Mouse (Mus musculus) liver, adult (tissue): Measurements from ENCODE around the gene Smndc1.

ENCODE experiments used
- GATA4 ChIP-seq: IDR thresholded peaks from 2 replicates; pipeline ENCODE4 v1.6.1; 2014; ENCODE audit warnings: mild to moderate bottlenecking, low read length; ENCODE audit not compliant: insufficient replicate concordance

The Smndc1 gene

GRCm38 (mm10) chr19:53421583-53422188, 31.3 kb upstream of the Smndc1 start:
- no peak for TF ChIP-seq GATA4

DNA sequence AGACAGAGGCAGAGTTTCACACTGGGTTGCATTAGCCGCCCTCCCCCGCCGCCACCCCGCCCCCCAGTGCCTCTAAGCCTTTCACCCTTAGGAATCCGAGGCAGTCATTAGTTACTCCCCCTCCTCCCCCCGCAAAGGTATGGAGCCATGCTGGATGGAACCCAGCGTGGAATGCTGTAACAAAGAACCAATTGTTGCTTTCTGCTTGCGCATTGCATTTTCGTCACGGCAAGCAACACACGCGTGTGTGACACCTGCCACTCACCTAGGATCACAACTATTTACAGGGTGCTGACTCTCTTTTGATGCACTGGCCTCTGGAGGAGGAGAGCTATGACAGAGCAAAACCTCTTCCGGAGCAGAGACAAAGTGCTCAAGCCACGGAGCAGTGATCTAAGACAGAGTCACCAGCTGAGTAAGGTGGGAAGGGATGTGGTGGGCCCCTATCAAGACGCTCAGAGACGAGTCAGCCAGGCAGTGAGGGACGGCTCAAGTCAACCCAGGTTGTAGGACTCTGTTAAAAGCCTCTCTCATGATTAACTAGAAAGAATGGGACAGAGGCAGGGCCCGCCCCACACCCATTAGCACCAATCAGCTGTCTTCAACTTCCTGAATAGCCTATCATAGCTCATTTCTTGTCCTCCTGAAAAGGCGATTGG, 30.7 kb upstream of the Smndc1 start:
- no peak for TF ChIP-seq GATA4

- TF ChIP-seq GATA4: no peak
Observed at GRCm38 (mm10) chr19:53419834-53420233, 29.5 kb upstream of the Smndc1 start.

DNA sequence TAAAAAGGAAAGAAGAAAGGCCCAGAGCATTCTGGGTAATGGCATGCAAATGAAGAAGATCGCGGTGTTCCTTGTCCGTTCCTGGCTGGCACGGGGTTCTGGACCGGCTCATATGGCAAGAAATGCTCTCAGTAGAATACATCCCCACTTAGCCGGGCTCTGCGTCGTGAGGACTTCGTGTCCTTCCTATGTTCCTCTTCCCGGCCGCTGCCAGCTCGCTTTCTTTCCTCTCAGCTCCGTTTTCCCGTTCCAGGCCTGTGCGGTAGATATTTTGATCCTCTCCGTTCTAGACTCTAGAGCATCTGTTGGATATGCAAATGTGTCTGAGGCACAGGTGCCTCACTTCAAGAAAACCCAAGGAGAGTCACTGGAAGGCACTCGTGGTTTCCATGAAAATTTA, 24.8 kb upstream of the Smndc1 start:
- no peak for TF ChIP-seq GATA4

GRCm38 (mm10) chr19:53414650-53415049, 24.3 kb upstream of the Smndc1 start:
- no peak for TF ChIP-seq GATA4

- TF ChIP-seq GATA4: no peak
Observed at GRCm38 (mm10) chr19:53413617-53414380, 23.4 kb upstream of the Smndc1 start.

DNA sequence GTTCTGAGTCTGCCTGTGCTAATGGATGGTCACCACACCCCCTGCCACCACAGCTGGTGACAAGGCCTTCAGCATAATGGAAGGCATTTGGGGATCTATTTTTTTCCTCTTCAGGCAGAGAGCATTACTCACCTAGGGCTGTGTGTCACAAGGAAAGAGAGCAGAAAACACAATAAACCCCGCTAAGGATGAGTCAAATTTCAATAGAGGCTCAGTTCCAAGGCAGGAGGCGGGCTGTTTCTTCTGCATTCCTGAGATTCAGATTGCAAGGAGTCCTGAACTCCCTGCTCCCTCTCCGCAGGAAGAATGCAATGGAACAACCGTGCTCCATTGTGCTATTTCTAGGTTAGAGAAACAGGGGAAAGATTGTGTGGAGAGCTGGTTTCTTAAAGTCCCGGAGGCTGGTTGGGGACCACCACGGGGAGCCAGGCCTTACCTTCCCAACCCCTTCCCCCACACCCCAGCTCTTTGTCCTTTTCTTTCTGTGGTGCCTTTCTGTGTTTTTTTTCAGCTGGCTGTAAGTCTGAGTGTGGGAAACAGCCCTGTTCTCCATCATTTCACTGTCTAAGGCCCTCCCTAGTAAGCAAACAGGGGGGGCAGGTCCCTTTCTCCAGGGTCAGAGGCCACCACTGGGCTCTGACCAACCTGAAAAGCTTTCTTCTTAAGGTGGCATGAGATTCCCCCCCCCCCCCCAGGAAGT, 21.9 kb upstream of the Smndc1 start:
- no peak for TF ChIP-seq GATA4

- TF ChIP-seq GATA4: no peak
Observed at GRCm38 (mm10) chr19:53409663-53410307, 19.4 kb upstream of the Smndc1 start.

DNA sequence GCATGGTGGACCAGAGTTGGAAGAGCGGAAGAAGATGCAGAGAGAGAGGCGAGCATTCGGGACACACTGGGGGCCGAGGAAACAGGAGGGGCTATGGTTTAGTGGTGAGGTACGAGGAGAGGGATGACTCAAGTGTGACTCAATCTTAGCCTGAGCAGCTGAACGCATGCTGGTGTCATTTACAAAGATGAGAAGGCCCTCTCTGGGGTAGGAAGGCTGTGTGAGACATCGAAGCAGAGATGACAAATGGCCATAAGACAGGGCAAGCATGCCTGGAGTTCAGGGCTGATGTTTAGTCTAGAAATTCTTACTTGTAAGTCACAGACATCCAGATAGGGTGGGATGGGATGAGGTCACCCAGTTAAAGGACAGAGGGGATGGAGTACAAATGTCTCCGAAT, 18.0 kb upstream of the Smndc1 start:
- TF ChIP-seq GATA4: no peak

GRCm38 (mm10) chr19:53407350-53407749, 17.0 kb upstream of the Smndc1 start:
- TF ChIP-seq GATA4: no peak

- no peak for TF ChIP-seq GATA4
Observed at GRCm38 (mm10) chr19:53405810-53406209, 15.4 kb upstream of the Smndc1 start.

- TF ChIP-seq GATA4: no peak
Observed at GRCm38 (mm10) chr19:53404837-53405356, 14.5 kb upstream of the Smndc1 start.

GRCm38 (mm10) chr19:53404219-53404836, 13.9 kb upstream of the Smndc1 start:
- TF ChIP-seq GATA4: no peak

DNA sequence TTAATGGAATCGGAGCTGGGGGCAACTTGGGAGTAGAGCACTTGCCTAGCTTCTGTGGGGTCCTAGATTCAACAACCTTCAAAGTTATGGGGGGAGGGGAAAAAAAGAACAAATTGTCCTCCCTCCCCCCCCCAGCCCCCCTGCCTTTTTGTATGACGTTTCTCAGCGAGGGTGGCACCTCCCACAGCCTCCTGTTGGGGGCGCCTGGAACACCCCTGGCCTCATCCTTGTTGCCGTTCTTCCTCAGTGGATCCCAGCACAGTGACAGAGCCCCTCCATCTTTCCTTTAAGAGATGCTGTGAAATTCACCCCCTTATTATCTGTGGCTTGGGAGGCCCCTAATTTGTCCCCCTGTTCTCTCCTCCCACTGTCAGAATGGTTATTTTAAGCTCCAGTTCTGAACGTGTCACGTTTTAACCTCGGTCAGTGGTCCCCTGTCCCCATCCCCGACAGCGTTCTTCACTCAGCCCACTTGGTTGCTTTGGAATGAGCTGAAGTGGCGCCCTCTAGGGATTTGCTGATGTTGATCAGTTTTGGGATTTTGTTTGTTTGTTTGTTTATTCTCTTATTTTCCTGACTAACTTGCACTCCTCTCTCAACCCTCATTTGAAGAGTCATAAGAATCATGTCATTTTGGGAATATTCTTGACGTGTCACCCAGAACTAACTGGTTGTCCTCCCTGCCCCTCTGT, 12.5 kb upstream of the Smndc1 start:
- no peak for TF ChIP-seq GATA4
